Mouse (Mus musculus): ENCODE data around the gene Ppp1r21. TPM values are rescaled to one million over a fixed set of nuclear protein-coding genes. Genes with fewer than 3 reads are reported as not detected.

Gene Ppp1r21
- polyA plus RNA-seq, 1 experiment from 2014 or later: 16.6 TPM

- H3K27me3 ChIP-seq (replicated peaks; ENCODE audit: control insufficient read depth, insufficient read depth, low read length): no peaks in the 10 kb centered on the region
- H3K4me2 ChIP-seq: peak overlapping the region; percentile 5; the same call in 1 of the 2 replicates
- peak overlapping the region; percentile 48; the same call in 1 of the 2 replicates for H3K27ac ChIP-seq (ENCODE audit: low read depth, low read length)
- ATAC-seq (replicated peaks; ENCODE audit: low FRiP score) (peak; percentile 57), DNase-seq (ENCODE audit: low spot score) (no peak)
- peaks cover 8% of the 10 kb centered on the region for H3K4me1 ChIP-seq (replicated peaks; ENCODE audit: control insufficient read depth, insufficient read depth, low read length)
- whole genome bisulfite sequencing: 60% methylated on average over 15 of the region's 15 CpGs
- no peaks in the 10 kb centered on the region for H3K9me3 ChIP-seq (ENCODE audit: control insufficient read depth, low read length)
- no peak overlapping the region for H3K4me3 ChIP-seq (ENCODE audit: low read depth, low read length)
- no peak overlapping the region for H3K9ac ChIP-seq (ENCODE audit: low read depth, low read length)
- peaks cover 5% of the 10 kb centered on the region; the same call in 1 of the 2 replicates for H3K36me3 ChIP-seq (ENCODE audit: control insufficient read depth, insufficient read depth, low read length)
Observed at GRCm38 (mm10) chr17:88542771-88543416, 13.0 kb downstream of the Ppp1r21 start.

- DNase-seq (ENCODE audit: low spot score): no peak
- H3K4me2 ChIP-seq: no peak overlapping the region
- H3K36me3 ChIP-seq (ENCODE audit: control insufficient read depth, insufficient read depth, low read length): peaks cover 5% of the 10 kb centered on the region; the same call in 1 of the 2 replicates
- no peaks in the 10 kb centered on the region for H3K27me3 ChIP-seq (replicated peaks; ENCODE audit: control insufficient read depth, insufficient read depth, low read length)
- no peaks in the 10 kb centered on the region for H3K9me3 ChIP-seq (ENCODE audit: control insufficient read depth, low read length)
- no peak overlapping the region for H3K9ac ChIP-seq (ENCODE audit: low read depth, low read length)
- H3K4me3 ChIP-seq (ENCODE audit: low read depth, low read length): no peak overlapping the region
- 0 out of 2 replicates have a peak, but pooled peaks have one; percentile 6 for ATAC-seq (replicated peaks; ENCODE audit: low FRiP score)
- H3K4me1 ChIP-seq (replicated peaks; ENCODE audit: control insufficient read depth, insufficient read depth, low read length): peaks cover 8% of the 10 kb centered on the region
- H3K27ac ChIP-seq (ENCODE audit: low read depth, low read length): peak overlapping the region; percentile 9; the same call in 1 of the 2 replicates
- WGBS: 62% methylated on average over 3 of the region's 3 CpGs
Observed at GRCm38 (mm10) chr17:88543417-88543782, 13.5 kb downstream of the Ppp1r21 start.

DNA sequence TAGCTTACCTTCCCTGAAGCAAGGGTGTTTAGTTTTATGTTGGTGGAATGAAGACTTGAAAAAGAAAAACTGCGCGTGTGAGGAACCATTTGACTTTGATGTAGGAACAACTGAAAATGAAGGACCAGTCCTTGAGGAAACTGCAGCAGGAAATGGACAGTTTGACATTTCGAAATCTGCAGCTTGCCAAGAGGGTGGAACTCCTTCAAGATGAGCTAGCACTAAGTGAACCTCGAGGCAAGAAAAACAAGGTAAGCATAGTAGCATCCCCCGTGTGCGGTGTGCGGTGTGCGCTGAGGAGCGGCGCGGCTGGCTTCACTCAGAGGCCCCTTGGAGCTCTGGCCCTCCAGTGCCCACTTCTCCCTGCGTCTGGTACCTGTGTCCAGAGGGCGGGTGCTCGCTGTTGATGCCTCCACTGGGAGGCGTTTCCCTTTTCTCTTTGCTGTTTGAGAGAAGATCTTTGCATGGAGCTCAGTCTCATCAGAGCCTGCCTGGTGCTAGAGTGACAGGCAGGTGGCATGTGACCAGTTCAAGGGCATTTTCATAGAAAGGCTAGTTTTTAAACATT lies 15.4 kb downstream of the Ppp1r21 start:
- peaks cover 10% of the 10 kb centered on the region; the same call in 1 of the 2 replicates for H3K4me1 ChIP-seq (replicated peaks; ENCODE audit: control insufficient read depth, insufficient read depth, low read length)
- H3K9ac ChIP-seq (ENCODE audit: low read depth, low read length): no peak overlapping the region
- ATAC-seq (replicated peaks; ENCODE audit: low FRiP score) (no peak), DNase-seq (ENCODE audit: low spot score) (no peak)
- no peak overlapping the region for H3K4me3 ChIP-seq (ENCODE audit: low read depth, low read length)
- H3K27ac ChIP-seq (ENCODE audit: low read depth, low read length): no peak overlapping the region
- H3K4me2 ChIP-seq: no peak overlapping the region
- 85% methylated on average over 15 of the region's 15 CpGs for WGBS
- H3K36me3 ChIP-seq (ENCODE audit: control insufficient read depth, insufficient read depth, low read length): peaks cover 8% of the 10 kb centered on the region; the same call in 1 of the 2 replicates
- H3K9me3 ChIP-seq (ENCODE audit: control insufficient read depth, low read length): no peaks in the 10 kb centered on the region
- H3K27me3 ChIP-seq (replicated peaks; ENCODE audit: control insufficient read depth, insufficient read depth, low read length): no peaks in the 10 kb centered on the region

DNA sequence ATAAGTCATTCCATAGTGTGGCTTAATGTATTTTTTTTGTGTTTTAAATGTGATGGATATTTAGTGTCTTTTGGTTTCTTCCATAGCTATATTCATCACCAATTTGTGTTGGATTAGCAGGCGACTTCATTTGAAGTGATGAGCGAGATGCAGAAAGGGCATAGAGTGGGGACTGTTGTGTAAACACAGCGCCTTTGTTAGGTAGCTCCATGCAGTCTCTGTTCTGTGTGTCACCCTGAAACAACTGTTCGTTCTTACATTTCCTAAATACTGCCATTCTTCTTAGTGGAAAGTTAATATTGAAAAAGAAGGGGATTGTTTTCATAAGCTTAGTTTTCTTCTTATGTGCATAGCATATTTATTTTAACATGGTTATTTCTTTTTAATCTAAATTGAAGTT lies 16.8 kb downstream of the Ppp1r21 start:
- whole genome bisulfite sequencing: 88% methylated on average over 4 of the region's 4 CpGs
- Histone ChIP-seq H3K9ac (ENCODE audit: low read depth, low read length) (no peak overlapping the region), H3K36me3 (ENCODE audit: control insufficient read depth, insufficient read depth, low read length) (peaks cover 8% of the 10 kb centered on the region; the same call in 1 of the 2 replicates), H3K27me3 (replicated peaks; ENCODE audit: control insufficient read depth, insufficient read depth, low read length) (no peaks in the 10 kb centered on the region), H3K27ac (ENCODE audit: low read depth, low read length) (no peak overlapping the region), H3K9me3 (ENCODE audit: control insufficient read depth, low read length) (no peaks in the 10 kb centered on the region), H3K4me1 (replicated peaks; ENCODE audit: control insufficient read depth, insufficient read depth, low read length) (peaks cover 11% of the 10 kb centered on the region; the same call in 1 of the 2 replicates), H3K4me2 (no peak overlapping the region), H3K4me3 (ENCODE audit: low read depth, low read length) (no peak overlapping the region)
- DNase-seq (ENCODE audit: low spot score): no peak
- ATAC-seq (replicated peaks; ENCODE audit: low FRiP score): no peak

DNA sequence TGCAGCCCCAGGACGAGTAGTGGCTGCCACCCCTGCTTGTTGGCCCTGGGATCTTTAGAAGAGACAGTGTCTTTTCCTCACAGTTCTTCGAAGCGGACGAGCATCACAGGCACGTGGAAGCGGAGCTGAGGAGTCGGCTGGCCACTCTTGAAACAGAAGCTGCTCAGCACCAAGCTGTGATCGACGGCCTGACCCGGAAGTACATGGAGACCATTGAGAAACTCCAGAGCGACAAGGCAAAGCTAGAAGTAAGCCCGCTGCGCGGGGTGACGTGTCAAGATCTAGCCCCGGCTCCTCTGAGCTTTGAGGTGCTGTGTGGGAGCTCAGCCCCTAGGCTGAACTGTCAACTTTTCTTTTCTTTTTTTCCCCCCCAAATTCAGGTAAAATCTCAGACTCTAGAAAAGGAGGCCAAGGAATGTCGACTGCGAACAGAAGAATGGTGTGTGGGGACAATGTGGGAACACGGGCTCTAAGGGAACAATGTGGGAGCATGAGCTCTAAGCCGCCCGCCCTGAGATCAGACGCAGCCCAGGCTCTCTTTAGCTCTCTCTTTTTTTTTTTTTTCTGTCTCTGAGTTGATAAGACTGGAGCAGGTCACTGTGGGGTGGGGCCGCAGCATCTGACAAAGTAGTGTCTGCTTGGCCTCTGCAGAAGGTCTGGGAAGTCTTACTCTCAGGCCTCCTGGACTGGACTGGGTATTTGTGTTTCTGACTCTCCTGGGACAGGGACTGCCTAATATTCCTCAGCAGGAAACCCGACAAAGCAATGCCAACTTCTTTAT lies 19.7 kb downstream of the Ppp1r21 start:
- DNase-seq (ENCODE audit: low spot score) (no peak), ATAC-seq (replicated peaks; ENCODE audit: low FRiP score) (peak; percentile 83)
- Histone ChIP-seq H3K27ac (ENCODE audit: low read depth, low read length) (no peak overlapping the region; the same call in 1 of the 2 replicates), H3K4me1 (replicated peaks; ENCODE audit: control insufficient read depth, insufficient read depth, low read length) (peaks cover 18% of the 10 kb centered on the region), H3K9ac (ENCODE audit: low read depth, low read length) (no peak overlapping the region), H3K27me3 (replicated peaks; ENCODE audit: control insufficient read depth, insufficient read depth, low read length) (no peaks in the 10 kb centered on the region), H3K36me3 (ENCODE audit: control insufficient read depth, insufficient read depth, low read length) (peaks cover 10% of the 10 kb centered on the region; the same call in 1 of the 2 replicates), H3K4me3 (ENCODE audit: low read depth, low read length) (no peak overlapping the region), H3K4me2 (no peak overlapping the region), H3K9me3 (ENCODE audit: control insufficient read depth, low read length) (no peaks in the 10 kb centered on the region)
- 71% methylated on average over 24 of the region's 24 CpGs for WGBS

GRCm38 (mm10) chr17:88550351-88550750 lies 20.4 kb downstream of the Ppp1r21 start:
- WGBS: 77% methylated on average over 5 of the region's 5 CpGs

DNA sequence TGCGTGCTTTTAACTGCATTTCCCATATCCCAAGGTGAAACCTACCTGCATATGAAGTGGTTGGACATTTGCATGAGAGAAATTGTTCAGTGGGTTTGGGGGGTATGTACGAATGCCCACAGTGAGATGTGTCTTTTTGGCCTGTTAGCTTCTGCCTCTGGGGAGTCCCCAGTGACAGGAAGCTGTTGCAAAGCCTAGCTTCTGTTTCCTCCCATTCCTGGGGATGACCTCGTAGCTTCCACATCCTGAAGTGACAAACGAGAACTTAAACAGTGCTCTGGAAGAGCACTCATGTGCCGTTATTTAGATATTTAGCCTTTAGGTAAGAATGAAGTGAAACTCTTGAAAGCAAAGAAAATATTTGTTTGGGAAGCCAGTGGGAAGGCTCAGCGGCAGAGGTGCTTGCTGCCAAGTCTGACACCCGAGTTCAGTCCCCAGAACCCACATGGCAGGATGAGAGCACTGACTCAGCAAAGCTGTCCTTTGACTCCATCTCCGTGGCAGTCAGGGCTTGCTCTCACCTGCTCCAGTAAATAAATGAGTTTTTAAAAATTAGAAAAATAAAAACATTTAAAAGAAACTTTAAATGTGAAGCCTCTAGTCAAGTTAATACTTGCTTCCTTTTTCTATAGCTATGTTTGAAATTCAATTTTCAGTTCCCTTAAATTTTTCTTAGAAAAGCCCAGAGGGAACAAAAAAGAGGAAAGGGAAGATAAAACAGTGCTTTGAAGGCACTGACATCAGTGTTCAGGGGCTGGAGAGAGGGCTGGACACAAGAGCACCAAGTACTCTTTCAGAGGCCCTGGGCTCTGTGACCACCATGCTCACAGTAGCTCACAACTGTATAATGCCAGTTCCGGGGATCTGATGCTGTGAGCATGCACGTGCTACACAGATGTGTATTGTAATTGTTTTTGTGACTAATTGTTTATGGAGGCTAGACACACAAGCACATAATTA lies 21.3 kb downstream of the Ppp1r21 start:
- DNase-seq (ENCODE audit: low spot score) (no peak), ATAC-seq (replicated peaks; ENCODE audit: low FRiP score) (no peak)
- no peaks in the 10 kb centered on the region for H3K9me3 ChIP-seq (ENCODE audit: control insufficient read depth, low read length)
- peaks cover 18% of the 10 kb centered on the region for H3K4me1 ChIP-seq (replicated peaks; ENCODE audit: control insufficient read depth, insufficient read depth, low read length)
- no peak overlapping the region for H3K9ac ChIP-seq (ENCODE audit: low read depth, low read length)
- no peaks in the 10 kb centered on the region for H3K27me3 ChIP-seq (replicated peaks; ENCODE audit: control insufficient read depth, insufficient read depth, low read length)
- WGBS: 45% methylated on average over 10 of the region's 10 CpGs
- no peak overlapping the region for H3K27ac ChIP-seq (ENCODE audit: low read depth, low read length)
- peaks cover 10% of the 10 kb centered on the region; the same call in 1 of the 2 replicates for H3K36me3 ChIP-seq (ENCODE audit: control insufficient read depth, insufficient read depth, low read length)
- H3K4me3 ChIP-seq (ENCODE audit: low read depth, low read length): no peak overlapping the region
- H3K4me2 ChIP-seq: no peak overlapping the region

More at GRCm38 (mm10) chr17:88550351-88550750, 20.4 kb downstream of the Ppp1r21 start:
- Histone ChIP-seq H3K4me1 (replicated peaks; ENCODE audit: control insufficient read depth, insufficient read depth, low read length) (peaks cover 18% of the 10 kb centered on the region), H3K9ac (ENCODE audit: low read depth, low read length) (no peak overlapping the region), H3K4me3 (ENCODE audit: low read depth, low read length) (no peak overlapping the region), H3K36me3 (ENCODE audit: control insufficient read depth, insufficient read depth, low read length) (peaks cover 10% of the 10 kb centered on the region; the same call in 1 of the 2 replicates), H3K27ac (ENCODE audit: low read depth, low read length) (no peak overlapping the region), H3K27me3 (replicated peaks; ENCODE audit: control insufficient read depth, insufficient read depth, low read length) (no peaks in the 10 kb centered on the region), H3K9me3 (ENCODE audit: control insufficient read depth, low read length) (no peaks in the 10 kb centered on the region), H3K4me2 (no peak overlapping the region)
- no peak for DNase-seq (ENCODE audit: low spot score)
- no peak for ATAC-seq (replicated peaks; ENCODE audit: low FRiP score)

DNA sequence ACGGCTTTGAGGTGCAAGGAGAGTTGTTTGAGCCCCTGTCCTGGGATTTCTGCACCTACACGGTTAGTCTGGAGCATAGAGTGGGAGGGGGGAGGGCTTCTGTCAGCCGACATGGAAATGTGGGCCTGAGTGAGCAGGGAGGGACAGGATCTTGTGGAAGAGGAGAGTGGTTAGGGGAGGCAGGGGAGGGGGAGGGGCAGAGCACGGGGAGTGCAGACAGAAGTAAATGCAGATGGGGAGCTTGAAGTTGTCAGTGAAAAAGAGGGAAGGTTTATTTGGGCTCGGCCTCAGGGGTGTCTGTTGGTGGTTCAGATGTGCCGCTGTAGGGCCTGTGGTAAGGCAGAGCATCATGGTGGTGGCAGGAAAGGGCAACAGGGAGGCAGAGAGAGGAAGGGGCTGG lies 22.6 kb downstream of the Ppp1r21 start:
- DNase-seq (ENCODE audit: low spot score): no peak
- ATAC-seq (replicated peaks; ENCODE audit: low FRiP score): no peak
- H3K9me3 ChIP-seq (ENCODE audit: control insufficient read depth, low read length): no peaks in the 10 kb centered on the region
- no peak overlapping the region for H3K4me3 ChIP-seq (ENCODE audit: low read depth, low read length)
- peaks cover 18% of the 10 kb centered on the region for H3K4me1 ChIP-seq (replicated peaks; ENCODE audit: control insufficient read depth, insufficient read depth, low read length)
- no peaks in the 10 kb centered on the region for H3K27me3 ChIP-seq (replicated peaks; ENCODE audit: control insufficient read depth, insufficient read depth, low read length)
- 37% methylated on average over 6 of the region's 6 CpGs for WGBS
- no peak overlapping the region for H3K27ac ChIP-seq (ENCODE audit: low read depth, low read length)
- H3K9ac ChIP-seq (ENCODE audit: low read depth, low read length): no peak overlapping the region
- H3K36me3 ChIP-seq (ENCODE audit: control insufficient read depth, insufficient read depth, low read length): peaks cover 8% of the 10 kb centered on the region; the same call in 1 of the 2 replicates
- no peak overlapping the region for H3K4me2 ChIP-seq

All from liver, embryonic 11.5 days (tissue).